Mouse (Mus musculus): ENCODE results near the gene Mmd.

The Mmd gene

GRCm38 (mm10) chr11:90249025-90249650 lies at the start of gene Mmd:
Gene Mmd, plus strand, starts transcription at chr11:90249456.
- in situ Hi-C loops (cut with MboI), result no loop called here

DNA sequence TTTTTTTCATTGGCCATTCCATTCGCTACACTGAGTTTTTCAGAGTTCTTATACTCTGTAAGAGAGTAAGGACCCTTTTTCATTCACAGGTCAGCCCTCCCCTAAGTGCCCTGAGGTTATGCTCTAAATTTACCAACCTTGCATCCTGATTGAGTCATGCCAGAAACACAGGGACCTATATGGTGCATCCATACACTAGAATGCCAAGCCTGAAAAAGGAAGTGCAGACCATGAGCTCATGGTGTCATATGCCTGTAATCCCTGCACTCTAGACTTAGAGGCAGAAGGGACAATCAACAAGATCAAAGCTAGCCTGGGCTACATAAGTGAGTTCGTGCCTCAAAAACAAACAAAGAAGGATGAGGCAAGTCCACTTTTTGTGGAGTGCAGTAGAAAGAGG lies 48.4 kb upstream of the Mmd start:
- in situ Hi-C loops (cut with MboI), result no loop called here

- in situ Hi-C loops (cut with MboI), result no loop called here
Measured at GRCm38 (mm10) chr11:90214246-90214645, 35.0 kb upstream of the Mmd start.

- in situ Hi-C loops (cut with MboI), result no loop called here
Measured at GRCm38 (mm10) chr11:90220022-90220645, 29.1 kb upstream of the Mmd start.

DNA sequence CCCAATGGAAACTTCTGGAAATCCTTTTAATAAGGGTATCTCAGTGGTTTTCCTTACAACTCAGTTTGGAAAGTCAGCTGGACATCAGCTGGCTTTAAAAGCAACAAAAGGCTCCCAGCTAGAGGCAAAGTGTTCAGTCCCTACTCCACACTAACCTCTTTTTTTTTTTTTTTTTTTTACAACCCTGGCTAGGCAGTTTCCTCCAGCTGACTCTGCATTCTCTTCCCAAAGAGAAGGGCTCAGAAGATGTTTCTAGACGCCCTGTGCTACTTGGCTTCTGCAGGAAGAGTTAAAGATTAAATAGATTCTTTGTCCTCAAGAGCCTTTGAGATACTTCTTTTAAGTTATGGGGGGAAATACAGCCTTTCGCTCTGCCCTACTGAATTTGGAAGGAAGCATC lies 28.5 kb upstream of the Mmd start:
- in situ Hi-C loops (cut with MboI), result no loop called here

GRCm38 (mm10) chr11:90224914-90225470 lies 24.3 kb upstream of the Mmd start:
- in situ Hi-C loops (cut with MboI), result no loop called here

DNA sequence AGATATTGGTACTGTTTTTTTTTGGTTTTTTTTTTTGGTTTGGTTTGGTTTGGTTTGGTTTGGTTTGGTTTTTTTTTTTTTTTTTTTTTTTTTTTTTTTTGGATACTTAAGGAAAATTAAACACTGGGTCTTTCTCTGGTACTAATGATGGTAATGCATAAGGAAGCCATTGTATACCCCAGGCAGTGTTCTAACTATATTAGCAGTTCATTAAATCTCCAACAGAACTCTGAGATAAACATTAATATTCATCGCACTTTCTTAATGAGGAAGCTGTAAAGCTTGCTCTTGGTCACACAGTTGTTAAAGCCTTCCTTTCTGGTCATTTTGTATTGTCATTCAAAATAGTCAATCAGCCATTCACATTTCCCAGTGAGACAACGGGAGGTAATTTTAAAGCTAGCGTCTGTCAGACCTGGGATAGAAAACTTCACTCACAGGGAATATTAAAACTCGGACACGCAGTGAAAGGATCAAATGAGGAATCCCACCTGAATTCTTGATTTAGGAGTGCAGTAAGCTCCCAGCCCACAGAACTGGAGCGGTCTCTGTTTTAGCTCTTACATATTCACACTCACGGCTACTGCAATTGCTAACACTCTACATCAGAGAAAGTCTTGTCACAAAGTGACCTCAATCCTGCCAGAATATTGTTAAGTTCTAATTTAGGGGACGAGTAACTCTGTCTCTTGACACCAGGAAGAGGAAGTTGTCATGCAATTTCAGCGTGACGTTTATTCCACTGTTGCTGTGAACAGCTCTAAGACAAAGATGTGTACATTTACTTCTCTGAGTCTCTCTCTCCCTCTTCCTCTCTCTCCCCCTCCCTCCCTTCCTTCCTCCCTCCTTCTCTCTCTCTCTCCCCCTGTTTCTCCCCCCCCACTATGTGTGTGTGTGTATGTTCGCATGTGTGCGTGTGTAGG lies 22.0 kb upstream of the Mmd start:
- in situ Hi-C loops (cut with MboI), result no loop called here

GRCm38 (mm10) chr11:90228251-90228949 lies 20.9 kb upstream of the Mmd start:
- in situ Hi-C loops (cut with MboI), result no loop called here

DNA sequence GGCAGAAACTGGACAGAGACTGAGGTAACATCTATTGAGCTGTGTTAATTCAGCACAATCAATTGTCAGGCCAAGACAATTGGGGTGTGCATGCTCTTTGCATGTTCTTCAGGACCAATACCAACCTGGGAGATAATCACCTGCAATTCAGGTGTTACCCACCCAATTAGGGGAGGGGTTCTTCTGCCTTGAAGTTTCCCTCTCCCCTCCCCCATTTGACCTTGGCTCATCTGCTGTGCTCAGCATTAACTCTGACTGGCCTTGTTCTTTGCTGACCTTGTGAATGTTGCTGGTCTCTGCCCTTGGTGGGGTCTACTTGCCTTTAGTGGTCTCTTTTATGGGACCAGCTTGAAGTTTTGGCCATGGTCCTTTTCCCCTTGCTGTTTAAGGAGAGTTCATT lies 19.5 kb upstream of the Mmd start:
- in situ Hi-C loops (cut with MboI), result no loop called here

- in situ Hi-C loops (cut with MboI), result no loop called here
Measured at GRCm38 (mm10) chr11:90230671-90231070, 18.6 kb upstream of the Mmd start.

DNA sequence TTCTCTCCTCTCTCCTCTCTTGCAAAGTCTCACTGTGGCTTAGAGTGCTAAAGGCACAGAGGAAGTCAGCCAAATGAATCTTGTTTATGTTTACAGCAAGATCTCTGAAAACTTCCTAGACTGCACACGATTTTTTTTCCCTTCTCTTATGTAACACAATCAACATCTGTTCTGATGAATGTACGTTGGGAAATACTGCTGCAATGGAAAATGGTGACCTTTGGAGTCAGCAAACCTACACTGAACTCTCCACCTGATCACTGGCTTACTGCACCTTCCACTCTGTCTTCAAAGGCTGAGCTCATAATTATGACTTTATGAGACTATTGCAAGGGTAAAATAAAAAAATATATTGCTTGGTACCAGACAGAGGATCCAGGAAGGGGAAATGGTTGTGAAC lies 17.6 kb upstream of the Mmd start:
- in situ Hi-C loops (cut with MboI), result no loop called here

DNA sequence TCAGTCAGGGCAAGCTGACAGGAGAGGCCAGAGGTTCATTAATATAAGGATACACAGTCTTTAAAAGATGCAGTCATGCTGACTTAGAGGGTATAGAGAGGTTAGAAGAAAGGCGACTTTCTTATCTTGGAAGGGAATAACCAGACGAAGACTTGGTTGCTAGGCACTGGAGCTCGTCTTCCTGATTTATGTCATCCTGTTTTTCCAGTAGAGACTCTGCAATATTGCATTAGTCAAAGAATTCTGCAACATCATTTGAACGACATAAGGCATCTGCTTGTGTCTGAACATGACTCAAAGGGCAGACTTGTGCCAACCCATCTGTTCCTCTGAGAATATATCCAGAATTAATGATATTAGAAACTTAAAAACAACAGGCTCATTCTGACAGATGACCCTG lies 16.6 kb upstream of the Mmd start:
- in situ Hi-C loops (cut with MboI), result no loop called here

GRCm38 (mm10) chr11:90235221-90235620 lies 14.0 kb upstream of the Mmd start:
- in situ Hi-C loops (cut with MboI), result no loop called here

DNA sequence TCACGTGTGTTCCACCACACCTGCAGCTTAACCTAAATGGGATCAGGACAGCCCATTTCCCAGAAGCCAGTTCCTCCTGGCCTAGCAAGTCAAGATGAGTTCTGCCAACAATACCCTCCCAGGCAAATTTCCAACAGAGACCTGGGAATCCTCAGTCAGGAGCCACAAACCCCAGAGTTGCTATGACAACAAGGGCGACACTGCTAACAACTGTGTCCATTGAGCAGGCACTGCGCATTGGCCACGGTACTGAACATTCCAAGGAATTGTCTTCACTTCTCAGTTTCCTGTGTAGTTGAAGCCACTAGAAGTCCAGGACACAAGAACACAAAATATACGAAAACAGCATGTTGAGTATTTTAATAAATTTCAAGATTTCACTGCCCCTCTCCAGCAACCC lies 11.6 kb upstream of the Mmd start:
- in situ Hi-C loops (cut with MboI), result no loop called here

- in situ Hi-C loops (cut with MboI), result no loop called here
Measured at GRCm38 (mm10) chr11:90238657-90239056, 10.6 kb upstream of the Mmd start.

DNA sequence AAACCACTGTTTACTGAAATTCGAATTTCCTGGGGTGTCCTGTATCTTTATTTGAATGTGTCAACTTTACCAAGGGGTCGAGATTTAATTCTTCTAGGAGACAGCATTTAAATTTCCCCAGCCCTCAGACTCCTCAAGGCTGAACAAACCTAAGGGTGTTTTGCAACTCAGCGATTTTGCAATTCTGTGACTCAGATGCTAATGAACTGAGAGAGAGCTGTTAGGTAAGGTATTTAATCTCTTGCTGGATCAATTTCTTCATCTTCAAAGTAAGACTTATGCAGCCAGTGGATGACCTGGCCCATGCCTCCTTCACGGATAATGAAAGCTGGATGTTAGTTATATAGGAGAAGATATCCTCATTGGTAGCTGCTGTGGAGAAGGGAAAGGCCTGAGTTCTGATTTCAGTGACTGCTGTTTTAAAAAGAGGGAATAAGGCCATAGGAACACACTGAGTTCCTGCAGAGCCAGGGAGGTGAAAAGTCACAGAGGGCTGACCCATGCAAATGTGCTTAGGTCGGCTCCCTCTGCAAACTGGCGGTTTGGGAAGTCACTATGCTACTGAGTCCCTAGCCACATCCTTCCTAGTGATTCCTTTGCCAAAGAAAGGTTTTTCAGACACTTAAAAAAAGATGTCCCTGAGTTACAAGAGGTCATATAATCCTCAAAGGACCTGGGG lies 8.5 kb upstream of the Mmd start:
- in situ Hi-C loops (cut with MboI), result no loop called here

GRCm38 (mm10) chr11:90241874-90242273 lies 7.4 kb upstream of the Mmd start:
- in situ Hi-C loops (cut with MboI), result no loop called here

DNA sequence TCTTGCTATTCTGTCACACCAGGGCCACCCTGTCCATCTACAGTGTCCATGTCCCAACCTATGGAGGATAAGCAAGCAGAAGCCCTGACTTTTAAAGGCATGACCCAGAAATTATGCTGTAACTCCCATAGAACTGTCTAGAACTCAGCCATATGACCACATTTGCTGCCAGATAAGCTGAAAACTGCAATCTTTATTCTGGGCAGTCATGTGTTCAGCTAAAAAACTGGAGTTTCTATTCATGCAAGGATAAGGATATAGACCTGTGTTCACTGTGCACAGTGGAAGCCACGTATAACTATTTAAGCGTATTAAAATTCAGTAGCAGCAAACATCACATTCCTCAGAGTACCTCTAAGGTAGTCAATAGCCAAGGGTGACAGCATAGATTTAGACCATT lies 6.0 kb upstream of the Mmd start:
- in situ Hi-C loops (cut with MboI), result no loop called here

- in situ Hi-C loops (cut with MboI), result no loop called here
Measured at GRCm38 (mm10) chr11:90245630-90246029, 3.6 kb upstream of the Mmd start.

DNA sequence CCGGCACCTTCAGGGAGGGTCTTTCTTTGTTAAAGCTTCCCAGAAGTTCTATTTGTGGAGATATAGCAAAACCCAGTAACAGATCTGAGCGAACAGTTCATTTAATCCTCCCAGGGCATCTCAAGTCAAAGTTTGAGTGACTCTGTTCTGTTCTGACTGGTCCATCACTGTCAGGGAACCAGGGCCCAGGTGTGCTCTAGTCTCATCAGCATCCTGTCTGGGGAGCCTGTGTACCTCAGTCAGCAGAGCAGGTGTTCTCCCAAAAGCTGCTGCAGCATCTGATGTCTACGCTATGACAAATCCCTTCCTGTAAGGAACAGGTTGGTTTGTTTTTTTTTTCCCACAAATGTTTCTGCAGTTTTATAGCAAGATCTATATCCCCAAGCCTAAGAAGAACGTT lies 2.6 kb upstream of the Mmd start:
- in situ Hi-C loops (cut with MboI), result no loop called here

- in situ Hi-C loops (cut with MboI), result no loop called here
Measured at GRCm38 (mm10) chr11:90247793-90248192, 1.5 kb upstream of the Mmd start.
